Mouse (Mus musculus) adrenal gland, postnatal 0 days (tissue): Measurements from ENCODE around the gene Aicda. TPM values are rescaled to one million over a fixed set of nuclear protein-coding genes. Genes with fewer than 3 reads are reported as not detected.

Experiments
- polyA plus RNA-seq: library from polyadenylated mRNA; unstranded; fragments of >200 nt; fragmentation: Nextera tagmentation; extraction: Ambion mirVana; gene quantifications from 2 replicates; pipeline ENCODE4 v1.2.1, GENCODE M21; 2015

Aicda gene
- polyA plus RNA-seq: not detected in 2 replicates

DNA sequence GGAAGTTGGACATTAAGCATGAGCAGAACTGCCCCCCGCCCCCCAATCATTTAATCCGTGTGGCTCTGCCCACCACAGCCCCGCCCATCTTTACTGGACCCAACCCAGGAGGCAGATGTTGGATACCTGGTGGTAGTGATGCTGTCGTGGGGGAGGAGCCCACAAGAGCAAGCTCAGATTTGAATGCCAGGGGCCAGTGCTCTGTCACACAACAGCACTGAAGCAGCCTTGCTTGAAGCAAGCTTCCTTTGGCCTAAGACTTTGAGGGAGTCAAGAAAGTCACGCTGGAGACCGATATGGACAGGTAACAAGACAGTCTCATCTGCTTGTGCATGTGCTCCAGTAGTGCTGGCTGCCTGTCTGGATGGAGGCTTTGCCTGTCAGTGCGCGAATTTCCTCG, at the start of gene Aicda:
Aicda (plus strand) TSS at position 196 of the 400 bp plus-strand sequence.

DNA sequence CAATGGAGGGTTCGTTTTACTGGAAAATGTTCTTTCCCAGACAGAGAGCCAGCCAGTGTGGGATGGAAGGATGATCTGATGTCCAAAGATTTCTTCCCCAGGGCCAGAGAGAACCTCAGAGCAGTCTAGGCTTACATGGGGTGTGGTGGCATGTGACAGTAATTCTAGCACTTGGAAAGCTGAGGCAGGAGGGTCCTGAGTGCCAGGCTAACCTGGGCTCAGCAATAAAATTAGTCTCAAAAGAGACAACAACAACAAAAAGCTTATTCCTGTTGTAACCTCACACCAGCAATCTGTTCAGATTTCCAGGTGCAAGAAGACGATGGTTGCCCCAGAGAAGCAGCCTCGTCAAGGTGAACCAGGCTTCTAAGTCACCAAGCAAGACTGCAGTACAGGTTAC, 48.1 kb upstream of the Aicda start, which contains the start of gene Mfap5:
Mfap5 (plus strand) TSS at position 301 of the 400 bp plus-strand sequence.

DNA sequence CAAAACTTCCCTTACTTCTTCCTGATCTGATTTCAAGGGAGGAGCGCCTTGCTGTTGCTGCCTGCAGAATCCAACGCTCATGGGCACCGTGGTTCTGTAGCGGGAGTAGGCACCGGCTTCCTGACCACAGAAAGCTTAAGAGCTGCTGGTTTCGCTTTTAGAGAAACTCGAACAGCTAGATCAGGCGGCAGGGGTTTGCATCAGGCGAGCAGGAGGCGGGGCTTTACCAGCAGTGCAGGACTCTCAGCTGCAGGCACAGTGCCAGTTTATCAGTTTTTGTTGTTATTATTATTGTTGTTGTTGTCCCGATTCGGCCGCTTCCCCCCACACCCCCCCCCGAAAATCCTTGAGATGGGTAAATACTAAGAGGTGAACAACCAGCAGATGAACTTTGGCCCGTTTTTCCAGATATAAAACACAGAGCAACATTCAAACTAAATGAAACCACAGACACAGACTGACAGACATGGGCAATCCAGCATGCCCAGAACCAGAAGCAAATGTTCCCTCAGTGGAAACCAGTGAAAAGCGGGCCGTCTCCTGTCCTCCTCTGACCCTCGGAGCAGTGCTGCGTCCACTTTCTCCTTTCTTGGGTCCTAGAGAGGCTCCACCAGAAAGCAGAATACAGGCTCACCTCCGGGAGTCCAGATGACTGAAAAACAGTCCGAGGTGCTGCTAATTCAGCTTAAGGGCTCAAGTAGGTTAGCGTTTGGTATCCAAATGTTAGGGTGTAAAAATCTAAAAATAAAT, 48.8 kb downstream of the Aicda start, which contains the start of gene Apobec1:
Apobec1 (minus strand) TSS at position 203 of the 750 bp plus-strand sequence.

DNA sequence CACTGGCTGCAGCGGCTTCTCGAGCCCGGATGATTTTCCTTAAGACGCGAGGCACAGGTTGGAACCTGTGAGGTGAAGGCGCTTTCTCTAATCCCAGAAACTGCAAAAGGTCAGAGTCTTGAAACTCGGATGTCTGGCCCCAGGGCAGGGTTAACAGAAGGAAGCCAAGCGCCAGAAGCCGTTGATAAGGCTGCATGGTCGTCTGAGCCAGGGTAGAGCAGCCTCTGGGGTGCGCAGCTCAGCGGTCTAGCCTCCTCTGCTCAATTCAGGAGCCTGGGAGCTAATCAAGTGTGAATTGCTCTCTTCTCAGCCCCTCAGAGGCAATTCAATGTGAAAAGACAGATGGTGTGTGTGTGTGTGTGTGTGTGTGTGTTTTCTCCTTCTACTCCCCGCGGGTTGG, 56.2 kb downstream of the Aicda start, which contains the start of gene Gdf3:
Gdf3 (minus strand) TSS at position 317 of the 400 bp plus-strand sequence.

Other genes with a start within 250 kb of the Aicda start
- gene M6pr, start 245.1 kb upstream of the Aicda start, polyA plus RNA-seq: 92.6 and 138 TPM in 2 replicates
- 7.1 and 8.4 TPM in 2 replicates for gene Phc1, start 213.2 kb upstream of the Aicda start, polyA plus RNA-seq
- 2.1 and 2.8 TPM in 2 replicates for gene Rimklb, start 55.0 kb upstream of the Aicda start, polyA plus RNA-seq
- 287 and 449 TPM in 2 replicates for gene Mfap5, start 48.0 kb upstream of the Aicda start, polyA plus RNA-seq
- 6.3 and 9.7 TPM in 2 replicates for gene Apobec1, start 48.6 kb downstream of the Aicda start, polyA plus RNA-seq
- 0.69 TPM in 1 of 2 replicates, not detected in the other for gene Gdf3, start 56.3 kb downstream of the Aicda start, polyA plus RNA-seq
- 0.41 and 0.44 TPM in 2 replicates for gene Dppa3, start 72.6 kb downstream of the Aicda start, polyA plus RNA-seq
- 0.08 and 0.25 TPM in 2 replicates for gene Nanog, start 153.7 kb downstream of the Aicda start, polyA plus RNA-seq
- 16.5 and 31.8 TPM in 2 replicates for gene Slc2a3, start 247.8 kb downstream of the Aicda start, polyA plus RNA-seq